Mouse (Mus musculus) MEL (cell line): ENCODE measurements at regions not wholly inside any gene's neighbourhood (a gene's known extent, or its start where the extent isn't known, plus 50 kb on each side); places are given as distances from the start of the nearest gene placed in this dataset.

ENCODE experiments used
- DNase-seq: peaks from one replicate; pipeline ENCODE4 v3.0.0; 2011; ENCODE audit warnings: low read depth, low spot score
- H3K27ac ChIP-seq: 2 replicates; pipeline ENCODE4 v1.5.1; 2012; ENCODE audit warnings: low read depth, mild to moderate bottlenecking, control low read depth, low read length, moderate library complexity; ENCODE audit not compliant: control insufficient read depth
- H3K27me3 ChIP-seq, 2 experiments: fragments of 150-350 bp in 1 of 2; sonication (generic) in 1 of 2; 2 replicates each; pipeline ENCODE4 v1.6.1; 2012; ENCODE audit warnings: low read length in 2 of 2, mild to moderate bottlenecking in 2 of 2, improper control_type of control experiment in 1 of 2, moderate library complexity in 1 of 2; ENCODE audit not compliant: insufficient read depth in 2 of 2, control insufficient read depth in 1 of 2
- H3K36me3 ChIP-seq, 2 experiments: 2 replicates each; pipeline ENCODE4 v1.6.1; 2012 to 2014; ENCODE audit warnings: low read length in 2 of 2, improper control_type of control experiment in 1 of 2, inconsistent platforms in 1 of 2, mild to moderate bottlenecking in 1 of 2; ENCODE audit not compliant: insufficient read depth in 2 of 2, control insufficient read depth in 1 of 2
- H3K4me1 ChIP-seq, 2 experiments: fragments of 150-350 bp in 1 of 2; sonication (generic) in 1 of 2; 2 replicates each; pipeline ENCODE4 v1.6.1; 2012; ENCODE audit warnings: low read length in 2 of 2, improper control_type of control experiment in 1 of 2, mild to moderate bottlenecking in 1 of 2; ENCODE audit not compliant: insufficient read depth in 2 of 2, control insufficient read depth in 1 of 2
- H3K4me3 ChIP-seq, 2 experiments: fragments of 150-350 bp in 1 of 2; sonication (generic) in 1 of 2; 2 replicates each; pipeline ENCODE4 v1.5.1; 2012; ENCODE audit warnings: low read depth in 2 of 2, low read length in 2 of 2, mild to moderate bottlenecking in 2 of 2, moderate library complexity in 2 of 2, control low read depth in 1 of 2, improper control_type of control experiment in 1 of 2; ENCODE audit not compliant: control insufficient read depth in 1 of 2, insufficient read depth in 1 of 2
- H3K79me2 ChIP-seq: 2 replicates; pipeline ENCODE4 v1.6.1; 2012; ENCODE audit warnings: mild to moderate bottlenecking, low read length, moderate library complexity; ENCODE audit not compliant: control insufficient read depth, poor library complexity, insufficient read depth
- H3K9ac ChIP-seq: 2 replicates; pipeline ENCODE4 v1.6.1; 2012; ENCODE audit warnings: low read depth, mild to moderate bottlenecking, control low read depth, low read length, moderate library complexity; ENCODE audit not compliant: control insufficient read depth, poor library complexity, severe bottlenecking
- H3K9me3 ChIP-seq: fragments of 150-350 bp; sonication (generic); replicated peaks from 2 replicates; pipeline ENCODE4 v1.6.1; 2012; ENCODE audit warnings: mild to moderate bottlenecking, low read length, improper control_type of control experiment, moderate library complexity; ENCODE audit not compliant: insufficient read depth
- CTCF ChIP-seq, 3 experiments: IDR thresholded peaks in 2 of 3; conservative IDR thresholded peaks in 1 of 3; 2 replicates each; pipeline ENCODE4 v1.5.1; 2011 to 2012; ENCODE audit warnings: low read length in 3 of 3, low read depth in 2 of 3, mild to moderate bottlenecking in 2 of 3, improper control_type of control experiment in 1 of 3, inconsistent platforms in 1 of 3, mixed read lengths in 1 of 3, moderate library complexity in 1 of 3; ENCODE audit not compliant: control insufficient read depth in 1 of 3, insufficient read depth in 1 of 3, poor library complexity in 1 of 3, severe bottlenecking in 1 of 3
- ELF1 ChIP-seq: IDR thresholded peaks from 2 replicates; pipeline ENCODE4 v1.6.1; 2014; ENCODE audit warnings: low read depth, mild to moderate bottlenecking, inconsistent platforms, low read length, improper control_type of control experiment, moderate library complexity
- EP300 ChIP-seq, 2 experiments: IDR thresholded peaks; 2 replicates each; pipeline ENCODE4 v1.6.1; 2011; ENCODE audit warnings: improper control_type of control experiment in 2 of 2, low read length in 2 of 2, low read depth in 1 of 2, mild to moderate bottlenecking in 1 of 2
- JUND ChIP-seq: IDR thresholded peaks from 2 replicates; pipeline ENCODE4 v1.6.1; 2011; ENCODE audit warnings: low read depth, mild to moderate bottlenecking, improper control_type of control experiment, low read length
- MAFK ChIP-seq: IDR thresholded peaks from 2 replicates; pipeline ENCODE4 v1.6.1; 2011; ENCODE audit warnings: low read depth, mild to moderate bottlenecking, low read length, improper control_type of control experiment, borderline replicate concordance
- MYB ChIP-seq: IDR thresholded peaks from 2 replicates; pipeline ENCODE4 v1.6.1; 2011; ENCODE audit warnings: mild to moderate bottlenecking, low read depth, low read length, improper control_type of control experiment
- NRF1 ChIP-seq: IDR thresholded peaks from 2 replicates; pipeline ENCODE4 v1.6.1; 2014; ENCODE audit warnings: low read depth, mild to moderate bottlenecking, inconsistent platforms, low read length, improper control_type of control experiment, moderate library complexity; ENCODE audit not compliant: poor library complexity, insufficient read depth, severe bottlenecking
- RAD21 ChIP-seq: IDR thresholded peaks from 2 replicates; pipeline ENCODE4 v1.6.1; 2011; ENCODE audit warnings: mild to moderate bottlenecking, low read depth, low read length, improper control_type of control experiment
- RCOR1 ChIP-seq: IDR thresholded peaks from 2 replicates; pipeline ENCODE4 v1.6.1; 2012; ENCODE audit warnings: low read depth, mild to moderate bottlenecking, inconsistent platforms, low read length, improper control_type of control experiment
- SMC3 ChIP-seq: IDR thresholded peaks from 2 replicates; pipeline ENCODE4 v1.6.1; 2011; ENCODE audit warnings: low read depth, low read length, improper control_type of control experiment
- TAL1 ChIP-seq: IDR thresholded peaks from 2 replicates; pipeline ENCODE4 v1.6.1; 2012; ENCODE audit warnings: mild to moderate bottlenecking, inconsistent platforms, low read length, moderate library complexity, mixed read lengths
- UBTF ChIP-seq: IDR thresholded peaks from 2 replicates; pipeline ENCODE4 v1.6.1; 2012; ENCODE audit warnings: low read depth, mild to moderate bottlenecking, inconsistent platforms, low read length, improper control_type of control experiment, moderate library complexity, borderline replicate concordance; ENCODE audit not compliant: insufficient read depth
- ZKSCAN1 ChIP-seq: IDR thresholded peaks from 2 replicates; pipeline ENCODE4 v1.6.1; 2012; ENCODE audit warnings: low read depth, mild to moderate bottlenecking, inconsistent platforms, low read length, improper control_type of control experiment, moderate library complexity

DNA sequence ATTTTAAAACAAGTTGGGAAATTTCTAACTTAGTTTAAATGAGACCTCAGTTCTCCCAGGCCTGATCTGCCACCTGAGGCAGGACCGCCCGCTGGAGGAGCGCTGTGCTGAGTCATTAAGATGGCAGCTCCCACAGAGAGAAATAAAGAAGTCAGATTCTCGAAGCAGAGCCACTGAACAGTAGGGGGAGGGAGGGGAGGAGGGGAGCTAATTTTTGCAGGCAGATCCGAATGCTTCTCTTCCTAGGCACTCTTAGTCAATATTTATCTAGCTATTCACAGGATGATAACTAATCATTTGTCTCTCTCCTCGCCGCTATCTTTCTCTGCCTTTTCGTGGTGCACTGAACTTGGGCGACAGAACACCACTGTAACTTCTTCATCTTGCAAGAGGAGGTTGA, 191.4 kb downstream of the Zfp462 start (continued):
- TF ChIP-seq CTCF (IDR thresholded peaks at IDR 0.05 in 2 of 3, conservative IDR thresholded peaks at IDR 0.05 in 1 of 3; ENCODE audit: control insufficient read depth in 1 of 3, insufficient read depth in 1 of 3, low read depth in 2 of 3, low read length in 3 of 3, poor library complexity in 1 of 3, severe bottlenecking in 1 of 3) (no peak), TAL1 (no peak)

DNA sequence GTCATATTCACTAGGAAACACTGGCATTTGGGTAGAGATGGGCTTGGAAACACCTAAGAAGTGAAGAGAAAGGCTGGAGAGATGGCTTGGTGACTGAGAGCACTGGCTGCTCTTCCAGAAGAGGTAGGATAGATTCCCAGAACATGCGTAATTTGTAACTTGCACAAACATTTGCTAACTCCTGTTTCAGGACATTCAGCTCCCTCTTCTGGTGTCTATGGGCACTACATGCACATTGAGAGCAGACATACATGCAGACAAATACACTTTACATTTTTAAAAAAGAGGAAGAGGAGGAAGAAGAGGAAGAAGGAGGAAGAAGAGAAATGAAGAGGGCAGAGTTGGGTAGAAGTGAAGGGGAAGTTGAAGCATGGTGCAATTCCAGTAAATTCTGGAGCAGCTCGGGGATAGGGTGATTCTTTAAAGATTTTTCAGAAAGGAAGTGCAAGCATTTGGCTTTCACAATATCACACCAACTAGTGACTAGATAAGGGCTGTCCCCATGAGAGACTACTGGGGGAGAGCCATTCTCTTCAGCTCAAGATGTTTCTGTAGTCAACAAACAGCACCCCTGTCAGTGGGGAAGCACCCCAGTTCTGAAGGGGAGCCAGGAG, 193.0 kb downstream of the Zfp462 start:
- Histone ChIP-seq H3K9me3 (no peaks in the 10 kb centered on the region), H3K79me2 (no peaks in the 10 kb centered on the region), H3K4me1 (peaks cover 16 to 40% of the 10 kb centered on the region in 2 experiments), H3K27me3 (no peaks in the 10 kb centered on the region), H3K36me3 (peaks cover 0 to 30% of the 10 kb centered on the region in 2 experiments; a peak in 2 of 4 replicates), H3K9ac (no peak overlapping the region)
- TF ChIP-seq RAD21, result peak; percentile 42
- TF ChIP-seq CTCF (IDR thresholded peaks at IDR 0.05 in 2 of 3, conservative IDR thresholded peaks at IDR 0.05 in 1 of 3; ENCODE audit: control insufficient read depth in 1 of 3, insufficient read depth in 1 of 3, low read depth in 2 of 3, low read length in 3 of 3, poor library complexity in 1 of 3, severe bottlenecking in 1 of 3), result peak in 2 of 3 experiments; percentile 31 to 52; a peak in 3 of 6 replicates
- peak; percentile 39 for TF ChIP-seq SMC3
- no peak for TF ChIP-seq ELF1
- no peak for TF ChIP-seq EP300 (IDR thresholded peaks at IDR 0.05; ENCODE audit: low read depth in 1 of 2, low read length in 2 of 2)
- TF ChIP-seq, all 39 proteins: peak for 3
- Histone ChIP-seq H3K4me3 (no peak overlapping the region), H3K27ac (no peak overlapping the region)
- DNase-seq, result peak; percentile 74

DNA sequence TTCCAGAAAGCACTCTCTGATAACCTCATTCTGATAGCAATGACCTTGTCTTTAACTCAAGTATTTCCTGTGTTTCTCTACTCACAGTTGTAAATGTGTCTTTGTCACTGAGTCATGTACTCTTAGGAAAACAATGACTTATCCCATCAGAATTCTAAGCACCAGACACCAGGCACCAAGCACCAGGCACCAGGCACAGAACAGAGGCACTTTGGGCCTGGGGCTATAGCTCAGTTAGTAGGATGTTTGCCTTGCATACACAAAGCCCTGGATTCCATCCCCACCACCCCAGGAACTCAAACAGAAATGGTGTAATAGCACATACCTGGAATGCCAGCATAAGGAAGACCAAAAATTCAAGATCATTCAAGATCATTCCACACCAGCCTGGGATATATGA, 196.5 kb downstream of the Zfp462 start:
- TF ChIP-seq MAFK, result no peak
- TF ChIP-seq MYB, result no peak
- TF ChIP-seq EP300 (IDR thresholded peaks at IDR 0.05; ENCODE audit: low read depth in 1 of 2, low read length in 2 of 2), result no peak
- TF ChIP-seq CTCF (IDR thresholded peaks at IDR 0.05 in 2 of 3, conservative IDR thresholded peaks at IDR 0.05 in 1 of 3; ENCODE audit: control insufficient read depth in 1 of 3, insufficient read depth in 1 of 3, low read depth in 2 of 3, low read length in 3 of 3, poor library complexity in 1 of 3, severe bottlenecking in 1 of 3), result no peak
- no peak for TF ChIP-seq NRF1
- TF ChIP-seq ZKSCAN1, result no peak
- TF ChIP-seq SMC3, result no peak
- TF ChIP-seq JUND, result no peak
- TF ChIP-seq UBTF, result no peak
- TF ChIP-seq RCOR1, result no peak
- no peak for TF ChIP-seq TAL1
- Histone ChIP-seq H3K9me3 (no peaks in the 10 kb centered on the region), H3K4me1 (peaks cover 9 to 27% of the 10 kb centered on the region in 2 experiments; a peak in 3 of 4 replicates), H3K36me3 (peaks cover 0 to 21% of the 10 kb centered on the region in 2 experiments; a peak in 2 of 4 replicates), H3K79me2 (no peaks in the 10 kb centered on the region), H3K27me3 (no peaks in the 10 kb centered on the region), H3K4me3 (no peak overlapping the region), H3K9ac (no peak overlapping the region), H3K27ac (peak overlapping the region; percentile 22; the same call in 1 of the 2 replicates)
- no peak for DNase-seq
